ENCODE assay signal across 20 mouse cellular contexts in the genomic region with DNA sequence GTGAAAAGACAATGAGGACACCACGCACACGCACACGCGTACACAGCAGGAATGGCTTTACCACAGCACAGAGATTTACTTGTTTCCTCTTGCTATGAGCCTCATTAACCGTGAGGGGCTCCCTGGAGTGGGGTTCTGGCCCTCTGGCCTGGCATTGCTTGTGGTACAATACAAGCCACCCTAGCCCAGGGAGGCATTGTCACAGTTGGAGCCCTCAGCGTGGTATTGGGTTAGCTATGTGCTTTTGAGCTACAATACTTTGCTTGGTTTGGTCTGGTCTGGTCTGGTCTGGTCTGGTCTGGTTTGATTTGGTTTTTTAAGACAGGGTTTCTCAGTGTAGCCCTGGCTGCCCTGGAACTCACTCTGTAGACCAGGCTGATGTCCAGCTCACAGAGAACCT.
"Had no signal": no experiment of that assay in that cellular context is flagged by ENCODE, and none has a peak within 500 bp of the region (broad histone marks: within the 10 kb centered on the region; RNA-seq: fewer than 3 reads in every experiment).

No protein-coding gene starts in this region.

- ATAC-seq: liver, postnatal 0 days; lung, postnatal 0 days; midbrain, embryonic 15.5 days had no signal

- H3K9ac ChIP-seq: liver, embryonic 15.5 days; liver, postnatal 0 days; lung, embryonic 15.5 days; midbrain, embryonic 15.5 days; neural tube, embryonic 13.5 days; neural tube, embryonic 15.5 days had no signal

- H3K4me1 ChIP-seq: liver, embryonic 15.5 days had no signal

- DNase-seq: liver, postnatal 0 days; lung, adult 2 months; lung, postnatal 14 days; lung, postnatal 4 days; retina, postnatal 1 day; right cerebral cortex, adult 18-20 months; right cerebral cortex, postnatal 25 days; right cerebral cortex, postnatal 4 days; spleen, adult 18-20 months; thymus, adult 18-20 months; thymus, postnatal 14 days; thymus, postnatal 36 days had no signal

- H3K36me3 ChIP-seq: liver, embryonic 15.5 days; lung, embryonic 15.5 days; midbrain, embryonic 15.5 days; neural tube, embryonic 13.5 days; neural tube, embryonic 15.5 days had no signal

- H3K4me3 ChIP-seq: liver, embryonic 15.5 days; lung, embryonic 15.5 days; midbrain, embryonic 10.5 days; midbrain, embryonic 15.5 days; myocyte; neural tube, embryonic 13.5 days; neural tube, embryonic 15.5 days had no signal

- H3K27me3 ChIP-seq: liver, embryonic 15.5 days; lung, embryonic 15.5 days; midbrain, embryonic 15.5 days; neural tube, embryonic 13.5 days; neural tube, embryonic 15.5 days had no signal

- H3K27ac ChIP-seq: liver, embryonic 15.5 days; lung, embryonic 15.5 days; midbrain, embryonic 10.5 days; midbrain, embryonic 15.5 days; neural tube, embryonic 13.5 days; neural tube, embryonic 15.5 days had no signal

- H3K4me2 ChIP-seq: liver, embryonic 15.5 days; lung, embryonic 15.5 days; midbrain, embryonic 15.5 days; neural tube, embryonic 13.5 days; neural tube, embryonic 15.5 days had no signal

- H3K9me3 ChIP-seq: liver, embryonic 15.5 days; lung, embryonic 15.5 days; midbrain, embryonic 10.5 days; midbrain, embryonic 15.5 days; neural tube, embryonic 13.5 days; neural tube, embryonic 15.5 days had no signal
